Mouse (Mus musculus) E14TG2a.4 (cell line): ENCODE data around the gene Gphn.
"Not testable (repeated sequence)": the region's sequence is repeated elsewhere in the genome, so short reads cannot be mapped to it uniquely, and the experiment has no call there.

Experiments
- H3K27me3 ChIP-seq: 2 replicates; pipeline ENCODE4 v1.6.1; 2014; ENCODE audit warnings: low read length, control low read depth; ENCODE audit not compliant: insufficient read depth
- H3K36me3 ChIP-seq: 2 replicates; pipeline ENCODE4 v1.6.1; 2014; ENCODE audit warnings: low read length, control low read depth; ENCODE audit not compliant: insufficient read depth
- H3K4me1 ChIP-seq: replicated peaks from 2 replicates; pipeline ENCODE4 v1.6.1; 2014; ENCODE audit warnings: low read depth, low read length, control low read depth
- H3K4me3 ChIP-seq: replicated peaks from 2 replicates; pipeline ENCODE4 v1.5.1; 2014; ENCODE audit warnings: mild to moderate bottlenecking, low read length
- H3K9me3 ChIP-seq: 2 replicates; pipeline ENCODE4 v1.6.1; 2014; ENCODE audit warnings: low read length, control low read depth
- CTCF ChIP-seq: conservative IDR thresholded peaks from 2 replicates; pipeline ENCODE4 v1.5.1; 2014; ENCODE audit warnings: low read length
- NANOG ChIP-seq: IDR thresholded peaks from 2 replicates; pipeline ENCODE4 v1.6.1; 2014; ENCODE audit warnings: borderline replicate concordance, low read length, mixed read lengths
- POU5F1 ChIP-seq: IDR thresholded peaks from 2 replicates; pipeline ENCODE4 v1.6.1; 2014; ENCODE audit warnings: low read length, borderline replicate concordance

Gene Gphn

DNA sequence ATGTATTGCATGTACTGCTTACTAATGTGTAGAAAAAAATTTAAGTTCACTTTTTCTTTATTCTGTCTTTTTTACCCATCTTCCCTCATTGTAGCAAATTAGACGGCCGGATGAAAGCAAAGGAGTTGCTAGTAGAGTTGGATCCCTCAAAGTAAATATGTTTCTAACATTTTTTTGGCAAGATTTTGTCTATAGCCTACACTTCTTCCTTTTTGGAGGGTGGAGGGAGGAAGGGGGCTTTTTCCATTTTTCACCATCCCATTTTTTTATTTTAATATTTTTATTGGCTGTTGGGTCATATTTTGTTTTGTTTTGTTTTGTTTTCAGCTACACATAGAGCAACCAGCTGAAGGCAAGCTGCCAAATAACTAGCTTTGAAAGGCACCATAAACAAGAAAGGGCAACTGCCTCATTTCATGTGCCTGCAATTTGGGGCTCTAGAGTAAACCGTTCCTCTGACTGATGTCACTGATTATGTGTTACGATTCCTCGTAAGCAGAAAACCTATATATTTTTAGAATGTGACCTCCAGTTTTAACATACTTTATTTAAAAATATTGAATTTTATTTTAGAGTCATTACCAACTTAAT is 296.7 kb downstream of the Gphn start:
- no peak for TF ChIP-seq CTCF
- no peak for TF ChIP-seq POU5F1
- no peak for TF ChIP-seq NANOG

GRCm38 (mm10) chr12:78537590-78537989 is 311.4 kb downstream of the Gphn start:
- H3K4me1 ChIP-seq, H3K9me3 ChIP-seq, H3K4me3 ChIP-seq, H3K36me3 ChIP-seq, H3K27me3 ChIP-seq: not testable (repeated sequence)
- TF ChIP-seq CTCF, result peak; percentile 36

More for the DNA sequence above, 296.7 kb downstream of the Gphn start:
- Histone ChIP-seq H3K27me3 (no peaks in the 10 kb centered on the region), H3K36me3 (no peaks in the 10 kb centered on the region), H3K4me3 (no peak overlapping the region), H3K9me3 (no peaks in the 10 kb centered on the region), H3K4me1 (no peaks in the 10 kb centered on the region)

DNA sequence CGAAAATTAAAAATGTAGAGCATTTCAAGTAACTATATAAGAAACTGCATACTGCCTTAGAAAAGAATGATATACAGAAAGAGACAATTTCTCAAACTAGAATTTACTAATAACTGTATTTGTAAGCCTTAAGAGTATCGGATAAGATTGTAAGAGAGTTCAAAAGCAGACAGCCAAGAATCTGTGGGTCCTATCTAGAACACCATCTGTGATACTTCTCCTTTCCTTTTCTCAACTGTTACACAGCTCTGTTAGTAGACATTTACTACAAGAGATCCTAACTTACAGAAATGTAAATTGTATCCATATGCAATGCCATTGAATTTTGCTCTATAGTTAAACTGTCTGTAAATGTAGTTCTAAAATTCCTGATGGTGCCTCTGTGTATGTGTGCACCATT is 324.7 kb downstream of the Gphn start:
- H3K27me3 ChIP-seq, result no peaks in the 10 kb centered on the region
- TF ChIP-seq POU5F1 (no peak), NANOG (no peak), CTCF (no peak)
- no peaks in the 10 kb centered on the region for H3K36me3 ChIP-seq
- no peaks in the 10 kb centered on the region for H3K9me3 ChIP-seq
- H3K4me3 ChIP-seq, result no peak overlapping the region
- no peaks in the 10 kb centered on the region for H3K4me1 ChIP-seq

DNA sequence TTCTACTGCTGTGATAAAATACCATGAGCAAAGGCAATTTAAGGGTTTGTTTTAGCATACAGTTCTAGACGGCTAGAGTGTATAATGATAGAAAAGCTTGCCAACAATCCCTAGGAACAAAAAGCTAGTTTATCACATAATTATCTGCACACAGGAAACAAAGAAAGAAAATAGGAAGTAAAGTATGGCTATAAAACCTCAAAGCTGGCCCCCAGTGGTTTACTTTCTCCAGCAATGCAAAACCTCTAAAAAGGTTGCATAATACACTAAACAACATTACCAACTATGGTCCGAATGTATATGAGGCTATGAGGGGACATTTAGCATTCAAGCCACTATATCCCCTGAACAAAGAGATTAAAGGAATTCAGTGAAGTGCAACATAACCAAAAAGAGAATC is 405.6 kb downstream of the Gphn start:
- TF ChIP-seq CTCF (no peak), NANOG (no peak), POU5F1 (no peak)
- H3K4me3 ChIP-seq, result no peak overlapping the region
- no peaks in the 10 kb centered on the region for H3K27me3 ChIP-seq
- no peaks in the 10 kb centered on the region for H3K4me1 ChIP-seq
- H3K9me3 ChIP-seq, result no peaks in the 10 kb centered on the region
- no peaks in the 10 kb centered on the region for H3K36me3 ChIP-seq

GRCm38 (mm10) chr12:78639466-78639865 is 413.3 kb downstream of the Gphn start:
- Histone ChIP-seq H3K4me1 (peaks cover 3% of the 10 kb centered on the region; the same call in 1 of the 2 replicates), H3K4me3 (no peak overlapping the region), H3K9me3 (no peaks in the 10 kb centered on the region), H3K36me3 (no peaks in the 10 kb centered on the region), H3K27me3 (no peaks in the 10 kb centered on the region)
- TF ChIP-seq NANOG, result no peak
- no peak for TF ChIP-seq CTCF
- no peak for TF ChIP-seq POU5F1

DNA sequence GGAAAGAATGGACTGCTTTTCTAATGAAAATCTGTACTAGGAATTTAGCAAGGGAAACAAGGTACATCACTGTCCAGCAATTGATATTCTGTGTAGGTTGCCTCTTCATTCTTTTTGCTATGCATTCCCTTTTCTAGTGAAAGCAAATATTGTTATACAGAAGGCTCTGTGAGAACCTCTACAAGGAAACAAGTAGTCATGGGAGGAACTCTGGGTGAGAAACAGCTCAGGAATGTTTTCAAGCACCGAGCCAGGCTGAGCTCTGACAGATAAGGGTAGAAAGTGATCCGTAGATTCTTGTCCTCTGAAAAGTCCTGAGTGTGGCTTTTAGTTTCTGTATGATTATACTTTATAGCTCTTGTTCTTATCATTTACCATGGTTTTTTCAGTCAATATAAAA is 413.9 kb downstream of the Gphn start:
- H3K4me1 ChIP-seq, result peaks cover 3% of the 10 kb centered on the region; the same call in 1 of the 2 replicates
- no peaks in the 10 kb centered on the region for H3K27me3 ChIP-seq
- no peaks in the 10 kb centered on the region for H3K36me3 ChIP-seq
- H3K9me3 ChIP-seq, result no peaks in the 10 kb centered on the region
- TF ChIP-seq CTCF, result no peak
- TF ChIP-seq POU5F1, result no peak
- no peak for TF ChIP-seq NANOG
- H3K4me3 ChIP-seq, result no peak overlapping the region

GRCm38 (mm10) chr12:78641220-78641619 is 415.0 kb downstream of the Gphn start:
- Histone ChIP-seq H3K27me3 (no peaks in the 10 kb centered on the region), H3K36me3 (no peaks in the 10 kb centered on the region), H3K4me1 (peaks cover 3% of the 10 kb centered on the region; the same call in 1 of the 2 replicates), H3K9me3 (no peaks in the 10 kb centered on the region), H3K4me3 (no peak overlapping the region)
- no peak for TF ChIP-seq NANOG
- TF ChIP-seq CTCF, result no peak
- TF ChIP-seq POU5F1, result no peak

DNA sequence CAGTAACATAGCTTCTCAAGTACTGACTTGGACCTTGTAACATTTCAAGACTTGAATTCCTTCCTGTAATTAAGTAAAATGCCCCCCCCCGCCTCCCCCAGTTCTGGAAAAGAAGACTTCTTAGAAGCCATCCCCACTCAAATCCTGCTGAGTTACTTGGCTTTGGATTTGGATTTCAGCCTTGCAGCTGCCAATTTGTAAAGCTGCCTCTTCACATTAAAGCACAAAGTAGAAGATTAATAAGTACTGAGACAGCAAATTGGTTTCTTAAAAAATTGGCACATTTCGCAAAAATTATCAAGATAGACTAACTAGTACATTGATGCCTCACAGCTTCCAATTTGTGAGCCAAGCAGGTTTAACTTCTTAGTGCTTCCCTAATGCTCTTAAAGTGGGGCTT is 417.5 kb downstream of the Gphn start:
- H3K27me3 ChIP-seq, result no peaks in the 10 kb centered on the region
- H3K9me3 ChIP-seq, result no peaks in the 10 kb centered on the region
- peaks cover 3% of the 10 kb centered on the region; the same call in 1 of the 2 replicates for H3K4me1 ChIP-seq
- TF ChIP-seq NANOG (no peak), CTCF (no peak), POU5F1 (no peak)
- no peak overlapping the region for H3K4me3 ChIP-seq
- H3K36me3 ChIP-seq, result no peaks in the 10 kb centered on the region

GRCm38 (mm10) chr12:78645282-78645681 is 419.1 kb downstream of the Gphn start:
- TF ChIP-seq CTCF (no peak), POU5F1 (no peak), NANOG (no peak)
- H3K36me3 ChIP-seq, result no peaks in the 10 kb centered on the region
- H3K4me1 ChIP-seq, result peaks cover 3% of the 10 kb centered on the region; the same call in 1 of the 2 replicates
- H3K27me3 ChIP-seq, result no peaks in the 10 kb centered on the region
- no peaks in the 10 kb centered on the region for H3K9me3 ChIP-seq
- H3K4me3 ChIP-seq, result no peak overlapping the region
